Mouse (Mus musculus) urinary bladder, postnatal 4 days (tissue): ENCODE data around the gene Ccdc34.

Source experiments
- DNase-seq, 2 experiments: peaks; one replicate each; pipeline ENCODE4 v3.0.0; 2021 to 2022; ENCODE audit warnings: low spot score in 2 of 2

Gene Ccdc34

DNA sequence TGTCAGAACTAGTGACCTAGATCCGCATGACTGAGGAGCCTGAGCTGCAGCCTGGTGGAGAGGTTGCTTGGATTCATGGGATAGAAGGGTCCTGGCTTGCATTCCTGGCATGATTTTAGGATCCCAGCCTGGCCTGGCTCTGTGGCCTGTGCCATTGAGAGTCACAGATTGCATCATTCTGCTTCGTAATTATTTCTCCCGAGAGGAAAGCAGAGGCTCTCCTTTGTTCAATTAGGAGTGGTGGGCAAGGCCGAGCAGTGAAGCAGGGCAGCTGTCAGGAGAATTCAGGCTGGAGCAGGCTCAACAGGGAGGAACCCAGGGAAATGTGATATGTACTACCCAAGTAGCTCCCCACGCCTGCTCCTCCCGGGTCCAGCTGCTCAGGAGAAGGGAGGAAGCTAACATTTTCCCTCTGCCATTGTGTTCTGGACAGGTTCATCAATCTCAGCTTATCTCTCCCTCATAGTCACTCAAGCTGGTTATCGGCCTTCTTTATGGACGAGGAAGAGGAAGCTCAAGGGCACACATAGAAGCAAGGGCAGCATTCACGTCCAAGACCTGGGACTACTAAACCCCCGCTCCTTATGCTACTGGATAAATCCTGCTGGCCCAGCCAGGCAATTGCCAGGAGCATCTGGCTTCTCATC, 162.2 kb downstream of the Ccdc34 start:
- DNase-seq, result peak in 1 of 2 experiments; percentile 47

- DNase-seq, result no peak
Measured at GRCm38 (mm10) chr2:110180316-110180670, 162.7 kb downstream of the Ccdc34 start.

GRCm38 (mm10) chr2:110181666-110182065, 164.0 kb downstream of the Ccdc34 start:
- no peak for DNase-seq

GRCm38 (mm10) chr2:110182248-110182647, 164.6 kb downstream of the Ccdc34 start:
- peak in 1 of 2 experiments; percentile 32 for DNase-seq

- no peak for DNase-seq
Measured at GRCm38 (mm10) chr2:110182795-110183486, 165.3 kb downstream of the Ccdc34 start.

DNA sequence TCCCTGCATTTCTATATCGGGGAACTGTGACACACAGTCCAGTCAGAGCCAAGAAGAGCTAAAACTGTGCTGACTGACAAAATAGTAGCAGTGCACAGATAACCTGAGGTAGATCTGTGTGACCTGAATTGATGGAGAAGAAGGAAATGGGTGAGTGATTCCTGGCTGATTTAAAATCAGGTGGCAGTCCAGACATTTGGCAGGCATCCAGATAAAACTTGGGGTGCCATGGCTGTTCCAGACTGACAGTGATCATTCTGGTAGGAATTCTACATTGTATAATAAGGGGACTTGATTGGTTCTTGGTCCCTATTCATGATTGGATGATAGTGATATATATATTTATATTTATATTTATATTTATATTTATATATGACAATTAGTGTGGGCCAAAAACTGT, 166.5 kb downstream of the Ccdc34 start:
- DNase-seq, result no peak

- DNase-seq, result peak in 1 of 2 experiments; percentile 49
Measured at GRCm38 (mm10) chr2:110186427-110186980, 168.9 kb downstream of the Ccdc34 start.

DNA sequence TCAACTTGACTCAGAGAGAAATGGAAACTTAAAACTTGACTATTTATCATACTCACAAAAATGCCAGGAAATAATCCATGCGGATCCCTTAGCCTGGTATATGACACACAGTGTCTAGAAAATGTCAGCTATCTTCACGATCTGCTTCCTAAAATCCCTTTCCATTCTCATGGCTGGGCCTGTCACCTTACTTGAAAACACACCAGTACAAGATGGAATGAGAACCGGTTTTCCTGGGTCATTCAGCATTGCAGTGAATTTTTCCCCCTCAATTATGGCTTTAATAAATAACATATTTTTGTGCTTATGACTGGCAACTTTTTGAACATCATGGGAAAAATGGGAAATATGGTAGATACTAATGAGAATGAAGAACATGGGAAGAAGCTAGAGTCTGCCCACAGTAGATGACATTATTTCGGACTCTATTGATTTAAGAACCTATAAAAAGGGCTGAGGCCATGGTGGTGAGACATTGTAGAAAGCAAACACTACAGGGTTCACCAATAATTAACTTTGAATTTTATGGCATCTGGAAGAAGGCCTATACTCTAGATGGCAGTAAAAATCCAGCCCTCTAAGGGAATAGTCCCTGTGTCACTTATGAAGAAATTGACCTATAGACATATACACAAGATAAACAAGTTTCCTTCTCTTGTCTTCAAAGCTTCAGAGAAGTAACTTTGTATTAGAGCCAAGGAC, 171.2 kb downstream of the Ccdc34 start:
- no peak for DNase-seq

DNA sequence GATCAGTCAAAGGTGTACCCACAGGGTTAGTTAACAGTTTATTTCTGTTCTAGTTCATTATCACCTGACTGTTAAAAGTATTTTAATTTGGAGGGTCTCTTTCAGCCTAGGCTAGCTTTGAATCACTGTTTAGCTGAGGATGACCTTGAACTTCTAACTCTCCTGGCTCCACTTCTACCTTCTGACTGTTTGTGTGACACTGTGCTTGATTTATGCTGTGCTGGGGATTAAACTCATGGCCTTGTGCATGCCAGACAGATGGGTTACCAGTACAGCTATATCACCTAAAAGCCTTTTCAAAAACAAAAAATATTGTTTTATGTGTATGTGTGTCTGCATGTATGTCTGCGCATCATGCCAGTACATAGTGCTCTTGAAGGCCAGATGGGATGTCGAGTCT, 172.8 kb downstream of the Ccdc34 start:
- no peak for DNase-seq

GRCm38 (mm10) chr2:110191186-110191690, 173.6 kb downstream of the Ccdc34 start:
- no peak for DNase-seq

DNA sequence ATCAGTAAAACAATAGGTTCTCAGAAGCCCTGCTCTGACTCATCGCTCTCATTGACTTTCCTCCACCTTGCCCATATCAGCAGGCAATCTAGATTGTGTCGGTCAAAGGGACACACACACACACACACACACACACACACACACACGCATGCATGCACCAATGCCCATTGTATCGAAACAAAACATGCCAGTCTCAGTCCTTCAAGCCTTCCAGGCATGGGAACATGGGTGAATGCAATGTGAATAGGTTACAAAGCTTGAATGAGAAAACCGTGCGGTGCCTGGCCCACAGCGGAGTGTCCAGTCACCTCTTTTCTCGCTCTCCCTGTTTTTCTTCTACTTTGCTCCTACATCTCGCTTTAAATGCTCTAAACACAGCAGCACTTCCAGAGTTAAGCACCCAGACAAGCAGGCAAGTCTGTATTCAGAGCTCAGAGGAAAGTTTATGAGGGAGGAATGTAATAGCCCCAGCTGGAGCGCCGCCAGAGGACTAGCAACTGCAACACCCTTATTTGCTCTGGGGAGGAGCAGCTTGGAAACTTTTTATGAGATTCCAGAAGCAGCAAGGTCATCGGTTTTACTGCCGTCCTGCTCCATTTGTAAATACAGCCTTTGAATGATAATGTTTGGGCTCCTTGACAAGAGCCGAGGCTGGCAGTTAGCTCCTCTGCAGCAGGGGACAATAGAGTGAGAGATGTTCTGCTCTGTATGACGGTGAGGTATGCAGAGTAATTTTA, 174.5 kb downstream of the Ccdc34 start:
- DNase-seq, result peak; percentile 87 to 93

GRCm38 (mm10) chr2:110192702-110193312, 175.2 kb downstream of the Ccdc34 start:
- DNase-seq, result peak in 1 of 2 experiments; percentile 29

DNA sequence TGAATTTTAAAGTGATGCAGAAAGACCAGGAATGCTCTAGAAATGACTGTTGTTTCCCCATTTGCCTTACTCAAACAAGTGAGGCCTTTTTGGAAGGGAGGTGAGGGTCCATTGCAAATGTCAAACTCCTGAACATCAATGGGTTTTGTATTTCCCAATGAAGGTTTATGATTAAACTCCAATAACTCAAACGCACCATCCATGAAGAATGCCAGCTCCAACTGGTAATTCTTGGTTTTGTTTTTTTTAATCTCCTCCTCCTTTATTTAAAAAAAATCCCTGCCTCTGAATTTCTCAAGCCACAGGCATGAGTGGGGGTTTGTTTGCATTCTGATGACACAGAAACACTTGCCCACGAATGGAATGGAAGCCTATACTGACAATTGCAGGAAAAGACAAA, 178.9 kb downstream of the Ccdc34 start:
- DNase-seq, result no peak

- no peak for DNase-seq
Measured at GRCm38 (mm10) chr2:110199648-110200047, 182.0 kb downstream of the Ccdc34 start.

GRCm38 (mm10) chr2:110201770-110202169, 184.2 kb downstream of the Ccdc34 start:
- DNase-seq, result no peak

DNA sequence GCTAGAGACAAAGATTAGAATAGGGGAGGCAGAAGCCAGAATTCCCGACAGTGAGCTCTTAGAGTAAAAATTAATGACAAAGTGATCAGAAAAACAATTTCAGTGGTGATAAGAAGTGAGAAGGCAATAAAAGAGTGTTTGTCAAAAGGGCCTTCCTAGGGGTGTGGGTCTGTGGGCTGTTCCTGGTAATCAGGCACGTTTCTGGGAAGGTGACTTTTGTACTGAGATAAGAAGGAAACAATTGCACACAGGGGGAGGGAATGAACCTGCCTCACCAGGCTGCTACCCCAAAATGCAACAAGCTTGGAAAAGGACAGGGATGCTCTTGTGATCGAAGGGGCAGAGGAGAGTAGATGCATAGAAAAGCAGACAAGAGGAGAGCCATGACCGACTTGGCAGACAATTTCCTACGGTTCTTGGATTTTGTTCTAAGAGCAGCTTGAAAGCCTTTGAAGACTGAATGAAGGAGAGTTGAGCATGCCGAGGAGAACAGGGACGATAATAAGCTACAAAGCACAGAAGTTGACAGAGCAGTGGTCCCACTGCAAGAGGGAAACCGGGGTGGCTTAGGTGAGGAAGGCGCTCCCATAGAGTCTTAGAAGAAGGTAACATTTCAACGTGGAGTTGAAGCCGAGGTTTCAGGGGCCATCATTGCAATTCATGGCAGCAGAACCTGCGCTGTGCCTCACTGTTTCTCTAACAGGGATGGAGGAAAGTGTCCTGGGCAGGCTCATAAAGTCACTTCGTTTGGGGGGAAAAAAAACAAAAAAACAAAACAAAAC, 185.3 kb downstream of the Ccdc34 start:
- no peak for DNase-seq

DNA sequence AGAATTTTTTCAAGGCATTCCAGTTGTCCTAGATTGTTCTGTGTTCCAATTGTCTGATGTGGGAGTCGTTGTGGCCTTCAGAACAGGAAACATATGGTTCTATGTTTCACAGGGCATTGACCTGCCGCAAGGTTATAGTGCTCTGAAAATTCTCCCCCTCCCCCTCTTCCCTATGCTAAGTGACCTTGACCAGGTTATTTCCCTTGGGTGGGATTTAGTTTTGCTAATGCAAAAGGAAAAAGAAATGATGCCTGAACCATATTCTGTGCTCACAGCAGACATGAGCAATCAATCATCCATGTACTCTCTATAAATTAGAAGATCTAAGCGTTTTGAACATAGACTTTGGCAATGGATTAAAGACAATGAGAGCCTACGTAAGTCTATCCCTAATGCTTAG, 186.6 kb downstream of the Ccdc34 start:
- no peak for DNase-seq

- DNase-seq, result peak; percentile 65 to 78
Measured at GRCm38 (mm10) chr2:110204705-110205318, 187.2 kb downstream of the Ccdc34 start.

GRCm38 (mm10) chr2:110210508-110211496, 193.2 kb downstream of the Ccdc34 start:
- DNase-seq, result no peak
